Mouse (Mus musculus) brown adipose tissue, adult 24 weeks (tissue): ENCODE measurements around the gene Imp3. TPM values are rescaled to one million over a fixed set of nuclear protein-coding genes. Genes with fewer than 3 reads are reported as not detected.

Experiments used
- H3K27ac ChIP-seq: fragments of 200-500 bp; replicated peaks from 2 replicates; pipeline ENCODE4 v1.5.1; 2012; ENCODE audit warnings: low read depth, mild to moderate bottlenecking, low read length
- H3K4me1 ChIP-seq: fragments of 200-500 bp; 2 replicates; pipeline ENCODE4 v1.6.1; 2012; ENCODE audit warnings: low read length, mixed read lengths; ENCODE audit not compliant: control insufficient read depth, insufficient read depth, insufficient read length
- H3K4me3 ChIP-seq: fragments of 200-500 bp; 2 replicates; pipeline ENCODE4 v1.5.1; 2012; ENCODE audit warnings: low read depth, mild to moderate bottlenecking, low read length, moderate library complexity; ENCODE audit not compliant: insufficient read depth
- polyA plus RNA-seq: library from polyadenylated mRNA; stranded (reverse); fragments of >200 nt; gene quantifications from 2 replicates; pipeline ENCODE4 v1.2.4, GENCODE M21; 2012; ENCODE audit not compliant: missing spikeins, insufficient read depth, insufficient read length

Imp3 gene
- polyA plus RNA-seq, 1 experiment, result 52.9 TPM

DNA sequence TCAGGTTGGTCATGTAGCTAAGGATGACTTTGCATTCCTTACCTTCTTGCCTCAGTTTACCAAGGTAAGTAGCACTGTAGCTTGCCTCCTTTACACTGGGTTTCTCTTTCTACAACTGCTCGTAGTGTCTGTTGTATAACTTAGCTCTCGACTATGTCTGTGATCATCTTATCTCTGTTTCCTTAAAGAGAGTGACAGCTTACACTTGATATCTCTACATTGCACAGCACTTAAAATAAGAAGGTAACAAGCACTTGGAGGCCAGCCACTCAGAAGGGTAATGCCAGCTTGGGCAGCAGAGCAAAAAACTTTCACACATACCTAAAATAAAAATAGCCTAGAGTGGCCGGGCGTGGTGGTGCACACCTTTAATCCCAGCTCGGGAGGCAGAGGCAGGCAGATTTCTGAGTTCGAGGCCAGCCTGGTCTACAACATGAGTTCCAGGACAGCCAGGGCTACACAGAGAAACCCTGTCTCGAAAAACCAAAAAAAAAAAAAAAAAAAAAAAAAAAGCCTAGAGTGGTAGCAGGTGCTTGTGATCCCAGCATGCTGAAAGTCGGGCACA is 36.8 kb downstream of the Imp3 start:
- Histone ChIP-seq H3K4me3 (no peak overlapping the region), H3K4me1 (no peaks in the 10 kb centered on the region), H3K27ac (no peak overlapping the region)

DNA sequence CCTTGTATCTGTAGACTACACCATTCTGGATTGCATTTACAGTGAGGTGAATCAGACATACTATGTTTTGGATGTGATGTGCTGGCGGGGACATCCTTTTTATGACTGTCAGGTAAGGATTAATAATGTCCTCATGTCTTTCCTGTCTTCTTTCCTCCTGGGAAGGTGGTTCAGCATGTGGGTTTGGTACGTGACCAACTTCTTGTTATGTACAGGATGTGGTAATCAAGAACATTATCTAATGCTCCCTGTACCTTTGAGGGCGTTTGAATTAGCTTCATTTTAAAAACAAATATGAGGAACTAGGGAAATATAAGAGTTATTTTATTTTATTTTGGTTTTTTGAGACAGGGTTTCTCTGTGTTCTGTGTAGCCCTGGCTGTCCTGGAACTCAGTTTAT is 37.9 kb downstream of the Imp3 start:
- Histone ChIP-seq H3K27ac (no peak overlapping the region), H3K4me1 (no peaks in the 10 kb centered on the region), H3K4me3 (no peak overlapping the region)

DNA sequence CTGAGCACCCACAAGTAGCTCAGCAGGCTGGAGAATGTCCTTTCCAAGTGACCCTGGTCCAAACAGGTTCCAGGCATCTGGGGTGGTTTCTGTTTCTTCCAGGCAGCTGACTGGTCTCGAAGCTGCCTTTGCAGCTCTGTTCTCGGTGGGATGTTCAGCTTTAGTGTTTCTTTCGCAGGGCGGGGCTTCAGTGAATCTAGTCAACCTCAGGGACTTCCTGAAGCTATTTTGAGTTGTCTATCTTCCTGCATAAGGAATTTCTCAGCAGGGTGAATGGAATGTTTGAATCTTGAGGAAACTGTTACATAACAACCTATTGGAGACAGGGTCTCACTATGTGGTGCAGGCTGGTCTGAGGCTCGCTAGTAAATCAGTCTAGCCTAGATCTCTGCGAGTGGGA is 42.9 kb downstream of the Imp3 start:
- H3K27ac ChIP-seq, result no peak overlapping the region
- H3K4me3 ChIP-seq, result no peak overlapping the region
- no peaks in the 10 kb centered on the region for H3K4me1 ChIP-seq

DNA sequence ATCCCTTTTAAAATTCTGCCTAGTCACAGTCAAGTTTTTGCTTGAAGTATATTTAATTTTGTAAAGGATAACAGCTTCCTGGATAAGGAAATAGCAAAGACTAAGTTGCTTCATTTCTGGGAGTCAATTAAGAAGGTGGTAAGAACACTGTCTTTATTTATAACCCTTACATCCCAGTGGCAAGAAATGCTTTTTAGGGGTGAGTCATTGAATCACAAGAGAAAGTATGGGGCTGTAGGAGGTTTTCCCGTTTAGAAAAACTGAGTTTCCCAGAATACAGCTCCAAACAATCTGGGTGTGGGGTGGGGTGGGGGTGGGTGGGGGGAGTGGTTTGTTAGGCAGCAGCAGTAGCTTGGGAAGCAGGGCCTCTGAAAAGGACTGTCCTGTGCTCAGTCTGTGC is 44.2 kb downstream of the Imp3 start:
- H3K27ac ChIP-seq, result no peak overlapping the region
- no peak overlapping the region for H3K4me3 ChIP-seq
- H3K4me1 ChIP-seq, result no peaks in the 10 kb centered on the region

Other genes with a start within 250 kb of the Imp3 start
- gene Lingo1, start 141.0 kb upstream of the Imp3 start, polyA plus RNA-seq, result not detected in 2 replicates
- 19.3 and 37.5 TPM in 2 replicates for gene Odf3l1, start 72.8 kb upstream of the Imp3 start, polyA plus RNA-seq
- gene Cspg4, start 72.4 kb upstream of the Imp3 start, polyA plus RNA-seq, result 21.4 and 26.0 TPM in 2 replicates
- gene Snx33, start 9.1 kb upstream of the Imp3 start, polyA plus RNA-seq, result 5.9 and 6.8 TPM in 2 replicates
- gene Snupn, start 13.4 kb downstream of the Imp3 start, polyA plus RNA-seq, result 9.4 and 10.9 TPM in 2 replicates
- gene Ptpn9, start 57.4 kb downstream of the Imp3 start, polyA plus RNA-seq, result 9.8 and 13.4 TPM in 2 replicates
- 14.9 and 20.4 TPM in 2 replicates for gene Sin3a, start 134.6 kb downstream of the Imp3 start, polyA plus RNA-seq
- gene Man2c1, start 193.2 kb downstream of the Imp3 start, polyA plus RNA-seq, result 33.1 and 72.3 TPM in 2 replicates
- gene Neil1, start 210.8 kb downstream of the Imp3 start, polyA plus RNA-seq, result 9.9 and 10.9 TPM in 2 replicates
- 65.1 and 89.8 TPM in 2 replicates for gene Commd4, start 220.9 kb downstream of the Imp3 start, polyA plus RNA-seq